Mouse (Mus musculus) T-cell, adult 2 months (primary cell): Measurements from ENCODE around the gene Kdelr1.
A peak's percentile ranks its signal among the peaks of the same experiment; 100 is the strongest.
"Not testable (repeated sequence)": the region's sequence is repeated elsewhere in the genome, so short reads cannot be mapped to it uniquely, and the experiment has no call there.

Source experiments
- DNase-seq: peaks from one replicate; pipeline ENCODE4 v3.0.0; 2022; ENCODE audit warnings: low spot score

Gene Kdelr1

GRCm38 (mm10) chr7:45870282-45871058, 2.1 kb upstream of the Kdelr1 start:
- DNase-seq = peak; percentile 45

GRCm38 (mm10) chr7:45873061-45873947, 732 bp downstream of the Kdelr1 start:
- peak; percentile 36 for DNase-seq

GRCm38 (mm10) chr7:45876895-45877294, 4.3 kb downstream of the Kdelr1 start:
- DNase-seq = no peak

GRCm38 (mm10) chr7:45878278-45878677, 5.7 kb downstream of the Kdelr1 start, which contains the start of gene Grin2d:
Gene Grin2d (minus strand): TSS chr7:45878378.
- DNase-seq = not testable (repeated sequence)

- no peak for DNase-seq
Measured at GRCm38 (mm10) chr7:45880531-45880930, 8.0 kb downstream of the Kdelr1 start.

- no peak for DNase-seq
Measured at GRCm38 (mm10) chr7:45881011-45881410, 8.4 kb downstream of the Kdelr1 start.

- no peak for DNase-seq
Measured at GRCm38 (mm10) chr7:45887246-45887645, 14.7 kb downstream of the Kdelr1 start.

GRCm38 (mm10) chr7:45892651-45893050, 20.1 kb downstream of the Kdelr1 start:
- no peak for DNase-seq

- DNase-seq = no peak
Measured at GRCm38 (mm10) chr7:45895931-45896516, 23.5 kb downstream of the Kdelr1 start.

- peak; percentile 96 for DNase-seq
Measured at GRCm38 (mm10) chr7:45896517-45897257, 24.1 kb downstream of the Kdelr1 start, which contains the start of the genes Syngr4 and Tmem143. Gene Syngr4 (minus strand): TSS chr7:45896714. Gene Tmem143 (plus strand): TSS chr7:45896941.

- DNase-seq = peak; percentile 30
Measured at GRCm38 (mm10) chr7:45897258-45897757, 24.7 kb downstream of the Kdelr1 start.

GRCm38 (mm10) chr7:45898125-45898524, 25.6 kb downstream of the Kdelr1 start:
- DNase-seq = peak; percentile 70

GRCm38 (mm10) chr7:45901562-45901961, 29.0 kb downstream of the Kdelr1 start:
- no peak for DNase-seq

GRCm38 (mm10) chr7:45902481-45903002, 30.0 kb downstream of the Kdelr1 start:
- no peak for DNase-seq

GRCm38 (mm10) chr7:45906622-45907021, 34.0 kb downstream of the Kdelr1 start:
- no peak for DNase-seq

- DNase-seq = no peak
Measured at GRCm38 (mm10) chr7:45908384-45908783, 35.8 kb downstream of the Kdelr1 start.

- no peak for DNase-seq
Measured at GRCm38 (mm10) chr7:45909145-45909544, 36.6 kb downstream of the Kdelr1 start.

GRCm38 (mm10) chr7:45914067-45914466, 41.5 kb downstream of the Kdelr1 start:
- no peak for DNase-seq

GRCm38 (mm10) chr7:45915011-45915410, 42.4 kb downstream of the Kdelr1 start:
- DNase-seq = no peak

GRCm38 (mm10) chr7:45916056-45917003, 43.8 kb downstream of the Kdelr1 start:
- peak; percentile 82 for DNase-seq
